Mouse (Mus musculus) CH12.LX (cell line): ENCODE results near the gene Taf4. TPM values are rescaled to one million over a fixed set of nuclear protein-coding genes. Genes with fewer than 3 reads are reported as not detected.
A peak's percentile ranks its signal among the peaks of the same experiment; 100 is the strongest.

ENCODE experiments used
- DNase-seq: peaks from one replicate; pipeline ENCODE4 v3.0.0-alpha.2; 2013; ENCODE audit errors: extremely low read depth
- H3K27ac ChIP-seq: 2 replicates; pipeline ENCODE4 v1.5.1; 2012; ENCODE audit warnings: low read depth, mild to moderate bottlenecking, control low read depth, moderate library complexity; ENCODE audit not compliant: insufficient read depth
- H3K27me3 ChIP-seq: replicated peaks from 2 replicates; pipeline ENCODE3; 2012; ENCODE audit warnings: inconsistent platforms
- H3K36me3 ChIP-seq, 2 experiments: replicated peaks in 1 of 2; 2 replicates each; pipeline versions ENCODE3 to v1.6.1; 2012; ENCODE audit warnings: inconsistent platforms in 1 of 2, low read length in 1 of 2, mild to moderate bottlenecking in 1 of 2, mixed read lengths in 1 of 2, moderate library complexity in 1 of 2; ENCODE audit not compliant: control insufficient read depth in 1 of 2, insufficient read depth in 1 of 2
- H3K4me1 ChIP-seq, 2 experiments: 2 replicates each; pipeline ENCODE4 v1.6.1; 2012; ENCODE audit warnings: inconsistent platforms in 1 of 2, moderate library complexity in 1 of 2; ENCODE audit not compliant: insufficient read depth in 2 of 2, control insufficient read depth in 1 of 2
- H3K4me2 ChIP-seq: 2 replicates; pipeline ENCODE4 v1.6.1; 2012; ENCODE audit warnings: low read depth, mild to moderate bottlenecking, control low read depth; ENCODE audit not compliant: poor library complexity, insufficient read depth, severe bottlenecking
- H3K4me3 ChIP-seq, 3 experiments: fragments of 150-350 bp in 1 of 3; sonication (generic) in 1 of 3; replicated peaks in 1 of 3; 2 replicates each; pipeline versions ENCODE3 to v1.5.1; 2011 to 2012; ENCODE audit warnings: low read depth in 2 of 3, low read length in 2 of 3, mild to moderate bottlenecking in 2 of 3, moderate library complexity in 2 of 3, control low read depth in 1 of 3, improper control_type of control experiment in 1 of 3, inconsistent platforms in 1 of 3, mixed read lengths in 1 of 3; ENCODE audit not compliant: poor library complexity in 1 of 3
- H3K79me2 ChIP-seq: replicated peaks from 2 replicates; pipeline ENCODE4 v1.6.1; 2012; ENCODE audit warnings: mild to moderate bottlenecking, moderate library complexity; ENCODE audit not compliant: control insufficient read depth, poor library complexity, insufficient read depth, severe bottlenecking; ENCODE audit errors: extremely low read depth
- H3K9ac ChIP-seq: 2 replicates; pipeline ENCODE4 v1.6.1; 2012; ENCODE audit warnings: low read depth, mild to moderate bottlenecking, control low read depth, moderate library complexity; ENCODE audit not compliant: insufficient read depth
- H3K9me3 ChIP-seq: replicated peaks from 2 replicates; pipeline ENCODE3; 2012; ENCODE audit warnings: low read length, inconsistent platforms, mixed read lengths
- CHD1 ChIP-seq: IDR thresholded peaks from 2 replicates; pipeline ENCODE4 v1.6.1; 2012; ENCODE audit warnings: low read depth, low read length, improper control_type of control experiment, inconsistent platforms
- CHD2 ChIP-seq: IDR thresholded peaks from 2 replicates; pipeline ENCODE4 v1.6.1; 2011; ENCODE audit warnings: low read length, improper control_type of control experiment
- ELF1 ChIP-seq: IDR thresholded peaks from 2 replicates; pipeline ENCODE4 v1.6.1; 2014; ENCODE audit warnings: low read depth, mild to moderate bottlenecking, inconsistent platforms, low read length, improper control_type of control experiment
- EP300 ChIP-seq: IDR thresholded peaks from 2 replicates; pipeline ENCODE4 v1.6.1; 2011; ENCODE audit warnings: low read length, improper control_type of control experiment
- HCFC1 ChIP-seq: IDR thresholded peaks from 2 replicates; pipeline ENCODE4 v1.6.1; 2012; ENCODE audit warnings: low read depth, mild to moderate bottlenecking, inconsistent platforms, low read length, improper control_type of control experiment
- IRF4 ChIP-seq: IDR thresholded peaks from 2 replicates; pipeline ENCODE4 v1.6.1; 2014; ENCODE audit warnings: low read depth, mild to moderate bottlenecking, inconsistent platforms, low read length, improper control_type of control experiment
- JUN ChIP-seq: IDR thresholded peaks from 2 replicates; pipeline ENCODE4 v1.6.1; 2011; ENCODE audit warnings: low read depth, mild to moderate bottlenecking, low read length, improper control_type of control experiment, moderate library complexity; ENCODE audit not compliant: insufficient read depth
- KAT2A ChIP-seq: IDR thresholded peaks from 2 replicates; pipeline ENCODE4 v1.6.1; 2012; ENCODE audit warnings: low read length, improper control_type of control experiment, inconsistent platforms; ENCODE audit not compliant: insufficient replicate concordance
- MAFK ChIP-seq: IDR thresholded peaks from 2 replicates; pipeline ENCODE4 v1.6.1; 2011; ENCODE audit warnings: low read length, improper control_type of control experiment; ENCODE audit not compliant: insufficient replicate concordance
- MAX ChIP-seq: IDR thresholded peaks from 2 replicates; pipeline ENCODE4 v1.6.1; 2011; ENCODE audit warnings: low read length, improper control_type of control experiment
- MAZ ChIP-seq: IDR thresholded peaks from 2 replicates; pipeline ENCODE4 v1.6.1; 2012; ENCODE audit warnings: low read depth, mild to moderate bottlenecking, inconsistent platforms, low read length, improper control_type of control experiment, moderate library complexity
- MXI1 ChIP-seq: IDR thresholded peaks from 2 replicates; pipeline ENCODE4 v1.6.1; 2011; ENCODE audit warnings: mild to moderate bottlenecking, low read depth, low read length, improper control_type of control experiment
- NELFE ChIP-seq: IDR thresholded peaks from 2 replicates; pipeline ENCODE4 v1.6.1; 2011; ENCODE audit warnings: low read depth, low read length, improper control_type of control experiment
- NRF1 ChIP-seq: IDR thresholded peaks from 2 replicates; pipeline ENCODE4 v1.6.1; 2014; ENCODE audit warnings: low read depth, mild to moderate bottlenecking, inconsistent platforms, low read length, improper control_type of control experiment, moderate library complexity
- PAX5 ChIP-seq: IDR thresholded peaks from 2 replicates; pipeline ENCODE4 v1.6.1; 2012; ENCODE audit warnings: low read length, inconsistent platforms, mixed read lengths
- POLR2A ChIP-seq: IDR thresholded peaks from 2 replicates; pipeline ENCODE4 v1.6.1; 2011; ENCODE audit warnings: low read depth, mild to moderate bottlenecking, improper control_type of control experiment, low read length
- POLR2AphosphoS2 ChIP-seq: IDR thresholded peaks from 2 replicates; pipeline ENCODE4 v1.6.1; 2011; ENCODE audit warnings: low read depth, low read length, improper control_type of control experiment
- RCOR1 ChIP-seq: conservative IDR thresholded peaks from 2 replicates; pipeline ENCODE4 v1.6.1; 2012; ENCODE audit warnings: low read depth, mild to moderate bottlenecking, inconsistent platforms, low read length, improper control_type of control experiment
- SIN3A ChIP-seq: IDR thresholded peaks from 2 replicates; pipeline ENCODE4 v1.6.1; 2012; ENCODE audit warnings: low read length, improper control_type of control experiment, inconsistent platforms
- TBP ChIP-seq: conservative IDR thresholded peaks from 2 replicates; pipeline ENCODE4 v1.6.1; 2011; ENCODE audit warnings: low read depth, low read length, improper control_type of control experiment
- TCF12 ChIP-seq: IDR thresholded peaks from 2 replicates; pipeline ENCODE4 v1.6.1; 2014; ENCODE audit warnings: low read depth, mild to moderate bottlenecking, inconsistent platforms, low read length, improper control_type of control experiment
- UBTF ChIP-seq: IDR thresholded peaks from 2 replicates; pipeline ENCODE4 v1.6.1; 2012; ENCODE audit warnings: low read depth, mild to moderate bottlenecking, inconsistent platforms, low read length, improper control_type of control experiment, moderate library complexity
- USF2 ChIP-seq: conservative IDR thresholded peaks from 2 replicates; pipeline ENCODE4 v1.6.1; 2011; ENCODE audit warnings: low read depth, low read length, improper control_type of control experiment
- ZC3H11A ChIP-seq: IDR thresholded peaks from 2 replicates; pipeline ENCODE4 v1.6.1; 2012; ENCODE audit warnings: low read depth, mild to moderate bottlenecking, inconsistent platforms, low read length, improper control_type of control experiment
- ZMIZ1 ChIP-seq: IDR thresholded peaks from 2 replicates; pipeline ENCODE4 v1.6.1; 2012; ENCODE audit warnings: low read depth, mild to moderate bottlenecking, inconsistent platforms, low read length, improper control_type of control experiment
- ZNF384 ChIP-seq: IDR thresholded peaks from 2 replicates; pipeline ENCODE4 v1.6.1; 2012; ENCODE audit warnings: low read depth, low read length, improper control_type of control experiment, inconsistent platforms
- dilution Hi-C: fragments of 300-500 bp; cut with MboI; formaldehyde crosslinking; loops from 2 replicates; pipeline ENCODE4 v1.14.3; 2020; ENCODE audit warnings: low sequenced_read_pairs; ENCODE audit not compliant: extremely low pct_unique_long_range_greater_than_20kb, extremely low pct_ligation_motif_present
- in situ Hi-C: fragments of 300-500 bp; cut with MboI; formaldehyde crosslinking; loops from 3 replicates; pipeline ENCODE4 v1.14.3; 2019; ENCODE audit warnings: low sequenced_read_pairs, low pct_ligation_motif_present, low pct_unique_long_range_greater_than_20kb, mixed read lengths
- polyA plus RNA-seq: library from polyadenylated mRNA; unstranded; fragments of >175 nt; gene quantifications from 2 replicates; pipeline ENCODE4 v1.2.1, GENCODE M21; 2012; ENCODE audit warnings: low read depth; ENCODE audit not compliant: insufficient read length
- total RNA-seq, 2 experiments: library from RNA; depleted of rRNA; stranded (reverse); fragments of 300-350 nt in 1 of 2; fragments of >200 nt in 1 of 2; gene quantifications; 2 replicates each; pipeline ENCODE4 v1.2.3; 2012 to 2014

Gene Taf4
- 5.0 and 5.5 TPM in 2 replicates for total RNA-seq (2012; rRNA removed)
- 3.0 and 3.5 TPM in 2 replicates for total RNA-seq (2014; rRNA removed)
- 14.5 and 19.0 TPM in 2 replicates for polyA plus RNA-seq

DNA sequence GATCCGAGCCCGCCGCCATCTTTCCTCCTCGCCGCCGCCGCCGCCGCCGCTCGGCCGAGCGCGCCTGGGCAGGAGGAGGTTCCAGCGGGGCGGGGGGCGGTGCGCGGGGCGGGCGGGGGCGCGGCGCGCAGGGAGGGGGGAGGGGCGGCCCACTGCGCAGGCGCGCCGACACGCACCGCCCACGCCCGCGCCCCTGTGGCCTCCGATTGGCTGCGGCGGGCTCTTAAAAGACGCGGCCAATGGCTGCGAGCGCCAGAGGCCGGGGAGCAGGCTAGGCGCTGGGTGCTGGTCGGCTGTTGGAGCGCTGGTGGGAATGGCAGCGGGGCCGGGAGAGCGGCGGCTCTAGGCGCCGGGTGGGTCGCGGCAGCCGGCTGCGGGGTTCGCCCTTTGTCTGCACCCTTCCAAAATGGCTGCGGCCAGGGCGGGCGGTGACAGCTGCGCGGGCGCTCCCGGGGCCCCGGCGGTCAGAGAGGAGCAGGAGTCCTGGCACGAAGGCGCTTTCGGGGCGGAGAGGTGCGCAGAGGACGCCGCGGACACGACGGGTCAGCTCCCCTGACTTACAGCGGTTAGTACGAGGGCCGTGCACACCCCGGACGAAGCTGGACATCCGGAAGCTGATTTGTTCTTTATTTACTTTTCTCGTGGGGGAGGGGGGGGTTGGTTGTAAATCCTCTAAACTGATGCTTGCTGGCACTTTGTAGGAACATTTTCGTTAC, at the start of gene Taf4:
Gene Taf4 (minus strand): TSS at position 19 of the 716 bp plus-strand sequence.
- Histone ChIP-seq H3K4me3 (peak within 1 kb of the TSS; percentile 79 to 90 (median 85)), H3K9ac (peak within 1 kb of the TSS; percentile 95), H3K27me3 (no peaks in the 10 kb centered on the region), H3K9me3 (no peaks in the 10 kb centered on the region), H3K4me2 (peak within 1 kb of the TSS; percentile 63), H3K79me2 (peaks cover 13% of the 10 kb centered on the region), H3K27ac (peak within 1 kb of the TSS; percentile 48), H3K4me1 (peaks cover 14 to 40% of the 10 kb centered on the region in 2 experiments), H3K36me3 (peaks cover 0 to 11% of the 10 kb centered on the region in 2 experiments)
- in situ Hi-C loops, result no loop called here
- TF ChIP-seq UBTF (peak; percentile 77; the same call in 1 of the 2 replicates), PAX5 (no peak), KAT2A (0 out of 2 replicates have a peak, but pooled peaks have one; percentile 33), SIN3A (peak; percentile 90), ZMIZ1 (peak; percentile 97), POLR2A (peak; percentile 100), MAZ (0 out of 2 replicates have a peak, but pooled peaks have one; percentile 30), ZNF384 (no peak), POLR2AphosphoS2 (peak; percentile 68; the same call in 1 of the 2 replicates), TBP (peak; percentile 90), TCF12 (peak; percentile 97), CHD2 (peak; percentile 30; the same call in 1 of the 2 replicates), NRF1 (peak; percentile 82), ZC3H11A (no peak), NELFE (peak; percentile 98), CHD1 (no peak), ELF1 (0 out of 2 replicates have a peak, but pooled peaks have one; percentile 32), HCFC1 (peak; percentile 57), RCOR1 (peak; percentile 63), EP300 (no peak), IRF4 (no peak), USF2 (no peak), JUN (no peak), MXI1 (peak; percentile 61), MAX (no peak), MAFK (no peak)
- dilution Hi-C loops, result no loop called here
- peak; percentile 65 for DNase-seq
